Mouse (Mus musculus) lung, postnatal 0 days (tissue): ENCODE results near the gene Gm37240.

ENCODE experiments used
- CTCF ChIP-seq: IDR thresholded peaks from 2 replicates; pipeline ENCODE4 v1.5.1; 2016; ENCODE audit warnings: antibody characterized with exemption, mild to moderate bottlenecking
- EP300 ChIP-seq: IDR thresholded peaks from 2 replicates; pipeline ENCODE4 v1.6.1; 2016; ENCODE audit warnings: antibody characterized with exemption, mild to moderate bottlenecking, control low read depth

DNA sequence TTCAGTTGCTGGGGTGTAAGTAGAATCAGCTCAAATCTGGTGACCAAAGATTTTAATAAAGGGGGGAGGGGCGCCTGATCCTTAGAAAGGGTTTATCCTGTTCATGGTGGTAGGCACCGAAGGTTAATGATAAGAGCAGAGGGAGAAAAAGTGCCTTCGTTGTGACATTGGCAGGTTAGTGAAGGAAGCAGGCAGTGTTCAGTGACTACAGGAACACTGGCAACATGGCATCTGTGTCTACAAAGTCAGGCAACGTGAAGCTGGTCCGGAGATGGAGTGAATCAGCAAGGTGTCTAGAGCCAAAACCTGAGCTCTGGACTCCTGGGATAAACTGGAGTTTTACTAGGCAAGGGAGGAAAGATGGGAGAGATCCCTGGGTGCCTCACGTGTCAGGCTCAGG is 1288.6 kb downstream of the Gm37240 start:
- TF ChIP-seq CTCF = no peak
- TF ChIP-seq EP300 = no peak
